Mouse (Mus musculus): ENCODE data around the gene Nrgn.

Gene Nrgn

GRCm38 (mm10) chr9:37554838-37555748 lies 2.4 kb upstream of the Nrgn start, which contains the start of gene Siae:
Siae (plus strand) TSS chr9:37555698.
- DNase-seq (ENCODE audit: low spot score): no peak

GRCm38 (mm10) chr9:37554279-37554678 lies 1.6 kb upstream of the Nrgn start:
- no peak for DNase-seq (ENCODE audit: low spot score)

- peak; percentile 18 for DNase-seq (ENCODE audit: low spot score)
Measured at GRCm38 (mm10) chr9:37551751-37552531, 763 bp downstream of the Nrgn start.

DNA sequence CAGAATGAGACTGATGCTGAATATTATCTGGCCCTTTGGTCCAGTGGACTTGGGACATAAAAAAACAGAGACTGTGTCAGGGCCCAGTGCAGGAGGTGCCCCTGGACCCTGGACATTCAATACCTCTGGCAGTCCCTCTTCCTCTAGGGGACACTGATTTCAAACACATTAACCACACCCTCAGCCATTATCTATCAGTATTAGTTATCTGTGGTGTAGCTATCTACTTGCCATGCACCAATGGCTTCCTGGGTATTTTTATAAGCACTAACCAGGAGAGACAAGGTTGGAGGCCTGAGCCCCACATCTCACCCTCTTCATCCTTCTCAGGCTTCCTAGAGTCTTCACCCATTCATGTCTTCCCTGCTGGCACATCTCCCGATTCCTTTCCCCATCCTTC lies 2.3 kb downstream of the Nrgn start:
- no peak for DNase-seq (ENCODE audit: low spot score)

DNA sequence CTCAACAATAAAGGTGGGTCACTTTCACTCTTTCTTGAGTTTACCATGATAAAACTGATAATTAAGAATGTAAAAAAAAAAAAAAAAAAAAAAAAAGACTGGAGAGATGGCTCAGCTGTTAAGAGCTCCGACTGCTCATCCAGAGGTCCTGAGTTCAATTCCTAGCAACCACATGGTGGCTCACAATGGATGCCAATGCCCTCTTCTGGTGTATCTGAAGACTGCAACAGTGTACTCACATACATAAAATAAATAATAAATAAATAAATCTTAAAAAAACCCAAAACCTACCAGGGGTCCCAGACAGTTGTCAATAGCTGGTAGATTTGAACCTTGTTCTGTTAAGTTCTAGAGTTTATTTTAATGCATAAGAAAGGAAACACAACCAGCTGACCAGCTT lies 5.8 kb downstream of the Nrgn start:
- DNase-seq (ENCODE audit: low spot score): no peak

DNA sequence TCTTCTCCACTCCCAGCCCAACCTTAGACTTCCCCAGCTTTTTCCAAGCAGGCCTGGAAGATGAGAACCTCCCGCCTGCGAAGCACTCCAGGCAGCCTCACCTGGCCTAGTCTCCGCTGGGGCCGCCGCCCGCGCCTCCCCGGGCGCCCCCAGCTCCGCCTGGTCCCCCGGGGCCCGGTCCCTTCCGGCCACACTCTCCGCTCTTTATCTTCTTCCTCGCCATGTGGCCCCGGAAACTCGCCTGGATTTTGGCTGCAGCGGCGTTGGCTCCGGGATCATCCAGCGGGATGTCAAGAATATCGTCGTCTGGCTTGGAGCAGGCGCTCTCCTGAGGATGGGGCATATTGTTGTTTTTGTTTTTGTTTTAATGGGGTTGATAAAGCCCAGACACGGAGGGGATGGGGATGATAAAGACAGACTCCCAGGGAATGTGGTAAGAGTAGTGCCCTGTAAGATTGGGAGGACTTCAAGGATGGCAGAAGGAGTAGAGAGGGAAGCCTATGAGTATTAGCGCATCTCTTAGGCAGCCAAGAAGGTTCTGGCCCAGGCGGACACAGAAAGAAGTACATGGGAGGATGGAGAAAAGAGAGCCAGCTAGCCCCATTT lies 6.8 kb downstream of the Nrgn start:
- DNase-seq (ENCODE audit: low spot score): no peak

DNA sequence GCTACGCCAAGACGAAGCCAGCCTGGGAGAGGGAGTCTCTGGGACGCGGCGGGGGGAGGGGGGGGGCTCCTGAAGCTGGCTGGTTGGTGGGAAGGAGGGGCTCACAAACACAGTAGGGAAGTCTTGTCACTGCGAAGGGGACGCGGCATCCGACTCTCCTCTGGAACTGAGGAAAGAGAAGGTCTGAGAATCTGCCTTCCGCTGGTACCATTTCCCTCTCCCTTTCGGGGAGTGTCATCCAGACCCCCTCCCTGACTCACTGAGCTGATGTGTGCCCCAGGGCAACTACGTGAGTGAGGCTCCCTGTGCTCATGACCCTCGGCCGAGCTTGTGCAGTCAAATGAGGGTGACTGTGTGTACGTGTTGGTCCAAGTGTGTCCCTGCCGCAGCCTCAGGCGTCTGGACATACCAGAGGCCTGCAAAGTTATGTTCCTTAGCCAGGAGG lies 7.5 kb downstream of the Nrgn start:
- DNase-seq (ENCODE audit: low spot score): peak; percentile 17

DNA sequence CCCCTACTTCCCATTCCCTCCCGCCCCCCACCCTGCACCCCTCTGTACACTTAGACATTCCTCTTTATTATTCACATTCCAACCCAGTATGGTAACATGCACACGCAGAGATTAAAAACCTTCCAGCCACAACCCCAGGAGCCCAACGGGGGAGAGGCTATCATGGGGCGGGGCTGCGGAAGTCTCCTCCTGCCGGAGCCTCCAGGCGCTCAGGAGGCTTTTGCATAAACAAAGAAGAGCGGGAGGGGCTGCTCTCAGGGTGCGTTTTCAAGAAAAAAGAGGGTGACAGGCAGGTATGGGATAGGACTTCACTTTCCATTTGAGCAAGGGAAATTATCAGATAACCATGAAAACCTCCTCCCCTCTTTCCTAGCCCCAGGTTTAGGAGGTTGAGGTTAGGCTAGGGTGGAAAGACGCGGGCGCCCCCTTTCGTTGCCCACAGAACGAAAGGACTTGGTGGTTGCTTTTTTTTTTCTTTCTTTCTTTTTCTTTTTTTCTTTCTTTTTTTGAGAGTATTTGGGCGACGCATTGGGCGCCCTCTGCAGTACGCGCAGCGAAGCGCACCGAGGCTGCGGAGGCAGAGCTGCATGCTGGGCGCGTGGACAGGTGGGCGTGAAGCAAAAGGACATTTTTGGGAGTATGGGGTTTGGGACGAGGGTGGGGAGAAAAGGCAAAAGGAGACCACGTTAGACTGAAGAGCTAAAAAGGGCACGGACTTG lies 8.1 kb downstream of the Nrgn start:
- DNase-seq (ENCODE audit: low spot score): peak; percentile 68

DNA sequence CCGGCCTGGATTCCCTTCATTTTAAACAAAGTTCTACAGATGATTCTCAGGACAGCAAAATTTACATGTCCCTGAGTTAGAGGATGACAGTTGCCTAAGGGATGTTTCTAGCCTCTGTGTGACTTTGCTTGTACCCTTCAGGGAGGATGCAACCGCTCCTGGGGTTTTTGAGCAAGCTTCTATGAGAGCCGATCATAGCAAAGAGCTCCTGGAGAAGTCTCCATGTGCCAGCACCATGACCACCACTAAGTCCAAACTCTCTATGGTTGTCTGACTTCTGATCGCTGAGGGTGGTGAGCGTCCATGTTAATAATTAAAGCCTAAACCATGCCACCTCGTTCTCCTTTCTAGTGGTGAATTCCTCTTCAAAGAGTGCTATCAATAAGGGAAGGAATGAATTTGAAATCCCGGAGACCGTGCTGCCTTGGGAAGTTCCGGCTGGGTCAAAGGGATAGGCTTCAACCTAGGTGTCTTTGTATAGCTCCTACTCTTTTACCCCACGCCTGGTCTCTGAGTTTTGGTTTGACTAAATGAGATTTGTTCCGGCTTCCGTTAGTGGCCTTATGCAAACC lies 8.7 kb downstream of the Nrgn start:
- no peak for DNase-seq (ENCODE audit: low spot score)

DNA sequence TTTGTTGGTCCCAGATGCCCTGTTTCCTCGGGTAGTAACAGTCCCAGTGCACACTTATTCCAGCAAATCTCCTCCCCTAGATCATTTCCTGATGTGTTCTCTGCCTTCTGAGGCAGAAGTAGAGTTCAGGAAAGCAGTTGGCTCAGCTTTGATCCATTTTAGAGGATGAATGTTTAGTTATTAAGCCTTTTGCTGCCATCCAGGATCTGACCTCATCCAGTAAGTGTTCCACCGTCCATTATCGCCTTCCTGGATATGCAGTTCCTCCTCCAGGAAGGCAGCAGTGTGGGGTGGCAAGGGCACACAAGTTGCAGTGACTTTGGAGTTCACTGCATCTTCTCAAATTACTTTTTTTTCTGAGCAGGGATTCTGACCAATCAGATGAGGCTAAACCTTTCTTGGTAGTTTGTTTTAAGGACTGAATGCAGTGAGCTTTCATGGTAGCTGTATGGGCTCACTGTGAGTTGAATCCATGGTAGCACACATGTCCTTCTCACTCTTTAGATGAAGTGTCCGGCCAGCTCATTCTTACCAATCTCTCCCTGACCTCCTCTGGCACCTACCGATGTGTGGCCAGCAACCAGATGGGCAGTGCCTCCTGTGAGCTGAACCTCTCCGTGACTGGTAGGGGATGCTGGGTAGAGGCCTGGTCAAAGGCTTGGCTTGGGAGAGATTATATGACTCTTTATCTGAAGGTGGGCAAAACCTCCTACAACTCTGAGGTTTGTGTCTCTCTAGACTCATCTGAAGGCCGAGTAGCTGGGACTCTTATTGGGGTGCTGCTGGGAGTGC lies 10.7 kb downstream of the Nrgn start:
- no peak for DNase-seq (ENCODE audit: low spot score)

GRCm38 (mm10) chr9:37540701-37541575 lies 11.8 kb downstream of the Nrgn start:
- no peak for DNase-seq (ENCODE audit: low spot score)

DNA sequence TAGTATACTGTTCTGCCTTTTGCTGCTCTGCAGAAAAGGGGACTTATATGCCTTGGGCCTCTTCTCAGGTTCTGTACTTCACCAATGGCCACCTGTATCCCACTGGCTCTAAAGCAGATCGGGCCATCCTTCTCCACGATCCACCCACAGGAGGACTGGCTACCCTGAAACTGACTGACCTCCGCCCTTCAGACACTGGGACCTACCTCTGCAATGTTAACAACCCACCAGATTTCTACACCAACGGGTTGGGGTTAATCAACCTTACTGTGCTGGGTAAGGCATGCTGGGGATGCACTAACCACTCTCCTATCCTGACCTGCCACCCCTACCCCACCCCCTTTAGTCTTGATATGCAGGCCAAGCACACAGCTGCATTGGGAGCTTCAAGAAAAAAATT lies 12.5 kb downstream of the Nrgn start:
- no peak for DNase-seq (ENCODE audit: low spot score)

- no peak for DNase-seq (ENCODE audit: low spot score)
Measured at GRCm38 (mm10) chr9:37539170-37540025, 13.3 kb downstream of the Nrgn start, which contains the start of gene Vsig2. Vsig2 (plus strand) TSS chr9:37539255.

- no peak for DNase-seq (ENCODE audit: low spot score)
Measured at GRCm38 (mm10) chr9:37537658-37538250, 14.9 kb downstream of the Nrgn start.

- DNase-seq (ENCODE audit: low spot score): no peak
Measured at GRCm38 (mm10) chr9:37536851-37537250, 15.9 kb downstream of the Nrgn start.

GRCm38 (mm10) chr9:37530888-37531705 lies 21.6 kb downstream of the Nrgn start:
- peak; percentile 82 for DNase-seq (ENCODE audit: low spot score)

Measured in embryo, embryonic 10.5 days (tissue).